Mouse (Mus musculus) hindbrain, postnatal 0 days (tissue): Measurements from ENCODE around the gene Hdac4. TPM values are rescaled to one million over a fixed set of nuclear protein-coding genes. Genes with fewer than 3 reads are reported as not detected.
A peak's percentile ranks its signal among the peaks of the same experiment; 100 is the strongest.

Experiments used
- ATAC-seq: fragments of 200-750 bp; cut with Nextera tagmentation; 2 replicates; pipeline ENCODE4 v1.8.0; 2017; ENCODE audit warnings: mild to moderate bottlenecking, moderate TSS enrichment, moderate library complexity
- DNase-seq: peaks from one replicate; pipeline ENCODE4 v3.0.0-alpha.2; 2015; ENCODE audit warnings: low spot score
- H3K27ac ChIP-seq: fragments of 300-500 bp; sonication (generic); 2 replicates; pipeline ENCODE4 v1.5.1; 2014; ENCODE audit warnings: mild to moderate bottlenecking
- H3K27me3 ChIP-seq: fragments of 300-500 bp; sonication (generic); 2 replicates; pipeline ENCODE4 v1.6.1; 2014; ENCODE audit warnings: low read length, mixed read lengths; ENCODE audit not compliant: insufficient read depth
- H3K36me3 ChIP-seq: fragments of 300-500 bp; sonication (generic); 2 replicates; pipeline ENCODE4 v1.6.1; 2014; ENCODE audit warnings: low read length, mixed read lengths; ENCODE audit not compliant: insufficient read depth
- H3K4me1 ChIP-seq: fragments of 300-500 bp; sonication (generic); 2 replicates; pipeline ENCODE4 v1.6.1; 2014; ENCODE audit warnings: antibody characterized with exemption, low read length, mixed read lengths; ENCODE audit not compliant: insufficient read depth
- H3K4me2 ChIP-seq: fragments of 300-500 bp; sonication (generic); 2 replicates; pipeline ENCODE4 v1.6.1; 2014; ENCODE audit warnings: low read depth, mild to moderate bottlenecking, low read length, moderate library complexity, mixed read lengths
- H3K4me3 ChIP-seq: fragments of 300-500 bp; sonication (generic); 2 replicates; pipeline ENCODE4 v1.5.1; 2014; ENCODE audit warnings: low read length
- H3K9ac ChIP-seq: fragments of 300-500 bp; sonication (generic); replicated peaks from 2 replicates; pipeline ENCODE4 v1.6.1; 2014; ENCODE audit warnings: mild to moderate bottlenecking, low read length, moderate library complexity, mixed read lengths
- H3K9me3 ChIP-seq: fragments of 300-500 bp; sonication (generic); 2 replicates; pipeline ENCODE4 v1.6.1; 2016; ENCODE audit warnings: low read length, mixed read lengths
- CTCF ChIP-seq: IDR thresholded peaks from 2 replicates; pipeline ENCODE4 v1.5.1; 2016; ENCODE audit warnings: antibody characterized with exemption, control low read depth, low read depth
- WGBS: fragments of 180-500 bp; shearing (Covaris S2); extraction: QIAGEN DNeasy Blood & Tissue Kit; methylation state at CpG from one replicate; pipeline ENCODE4 v1.1.7; 2014; 5-methylcytosine and 5-hydroxymethylcytosine counted together
- polyA plus RNA-seq: library from polyadenylated mRNA; unstranded; fragments of >200 nt; fragmentation: Nextera tagmentation; extraction: Ambion mirVana; gene quantifications from 2 replicates; pipeline ENCODE4 v1.2.1, GENCODE M21; 2015
- total RNA-seq: library from RNA; depleted of rRNA; stranded (reverse); fragments of >200 nt; gene quantifications from 2 replicates; pipeline ENCODE4 v1.2.3, GENCODE M21; 2014

Hdac4 gene
- total and polyA plus RNA-seq, 2 experiments from 2014 or later = 20.2 to 67.9 TPM

DNA sequence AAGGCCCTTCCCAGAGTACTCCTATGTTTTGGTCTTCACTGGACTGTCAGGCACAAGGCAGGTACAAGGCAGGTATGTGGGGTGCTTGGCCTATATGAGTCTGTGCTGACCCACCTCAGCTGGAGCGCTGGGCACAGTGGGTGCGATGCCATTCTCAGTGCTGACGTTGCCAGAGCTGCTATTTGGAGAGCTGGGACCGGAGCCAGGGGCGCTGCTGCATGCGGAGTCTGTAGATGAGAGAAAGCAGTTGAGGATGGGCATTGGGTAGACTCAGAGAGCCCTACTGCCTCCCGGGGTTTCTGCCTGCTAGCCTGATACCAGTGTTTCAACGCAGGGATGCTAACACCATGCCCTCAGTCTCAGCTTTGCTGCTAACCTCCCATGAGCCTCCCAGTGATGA, 208.1 kb downstream of the Hdac4 start:
- no peak for TF ChIP-seq CTCF
- Histone ChIP-seq H3K36me3 (peaks cover 45% of the 10 kb centered on the region), H3K9ac (no peak overlapping the region), H3K27me3 (no peaks in the 10 kb centered on the region), H3K4me1 (no peaks in the 10 kb centered on the region), H3K4me3 (no peak overlapping the region), H3K27ac (no peak overlapping the region), H3K4me2 (no peak overlapping the region), H3K9me3 (no peaks in the 10 kb centered on the region)
- DNase-seq (no peak), ATAC-seq (no peak)
- WGBS = 72% methylated on average over 8 of the region's 8 CpGs

GRCm38 (mm10) chr1:91985783-91986182, 209.7 kb downstream of the Hdac4 start:
- no peaks in the 10 kb centered on the region for H3K4me1 ChIP-seq
- peaks cover 50% of the 10 kb centered on the region for H3K36me3 ChIP-seq
- no peaks in the 10 kb centered on the region for H3K27me3 ChIP-seq
- ATAC-seq (no peak), DNase-seq (no peak)
- H3K4me2 ChIP-seq = no peak overlapping the region
- no peak overlapping the region for H3K27ac ChIP-seq
- no peak for TF ChIP-seq CTCF
- no peaks in the 10 kb centered on the region for H3K9me3 ChIP-seq
- H3K9ac ChIP-seq = no peak overlapping the region
- H3K4me3 ChIP-seq = no peak overlapping the region

DNA sequence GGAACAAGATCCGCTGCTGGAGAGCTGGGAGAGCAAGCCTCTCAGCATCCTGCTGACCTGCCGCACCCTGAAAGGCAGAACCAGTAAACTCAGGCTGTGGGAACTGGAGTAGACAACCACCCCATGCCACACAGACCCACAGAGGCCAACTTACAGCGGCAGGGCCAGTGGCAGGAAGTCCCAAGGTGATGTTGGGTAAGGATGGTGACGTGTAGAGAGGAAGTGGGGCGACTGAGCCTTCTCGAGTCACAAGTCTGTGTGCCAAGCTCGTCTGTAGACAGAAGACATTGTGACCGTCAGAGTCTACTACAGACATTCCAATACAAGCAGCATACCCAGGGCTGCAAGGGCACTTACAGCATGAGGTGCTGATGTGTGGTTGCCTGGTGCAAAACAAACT, 211.0 kb downstream of the Hdac4 start:
- peaks cover 37% of the 10 kb centered on the region for H3K36me3 ChIP-seq
- 86% methylated on average over 8 of the region's 8 CpGs for WGBS
- no peak for TF ChIP-seq CTCF

DNA sequence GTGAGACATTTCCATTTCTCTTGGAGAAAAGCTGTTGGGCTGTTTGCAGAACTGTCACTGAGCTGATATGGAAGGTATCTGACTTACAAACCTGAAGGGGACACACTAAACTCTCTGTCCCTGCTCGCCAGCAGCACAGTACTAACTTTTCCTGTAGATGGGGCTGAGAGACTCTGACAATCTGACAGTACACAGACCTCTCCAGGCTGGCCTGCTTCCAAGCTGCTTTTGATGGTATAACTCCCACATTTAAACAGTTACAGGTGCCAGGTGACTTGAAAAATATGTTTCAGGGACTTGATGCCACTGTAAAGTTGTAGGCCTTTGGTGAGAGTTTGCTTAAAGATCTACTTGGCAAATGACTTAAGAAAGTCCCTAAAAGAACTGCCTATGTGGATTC, 214.1 kb downstream of the Hdac4 start:
- ATAC-seq (no peak), DNase-seq (peak; percentile 52)
- H3K9ac ChIP-seq = no peak overlapping the region
- no peak overlapping the region for H3K27ac ChIP-seq
- H3K4me2 ChIP-seq = no peak overlapping the region
- H3K4me1 ChIP-seq = 0 out of 2 replicates have a peak, but pooled peaks cover 6% of the 10 kb centered on the region
- WGBS = 73% methylated on average over 1 of the region's 1 CpGs
- peak; percentile 40 for TF ChIP-seq CTCF
- H3K36me3 ChIP-seq = peaks cover 24% of the 10 kb centered on the region; the same call in 1 of the 2 replicates
- H3K9me3 ChIP-seq = no peaks in the 10 kb centered on the region
- no peaks in the 10 kb centered on the region for H3K27me3 ChIP-seq
- no peak overlapping the region for H3K4me3 ChIP-seq

More for the DNA sequence above, 211.0 kb downstream of the Hdac4 start:
- Histone ChIP-seq H3K4me1 (no peaks in the 10 kb centered on the region), H3K9ac (no peak overlapping the region), H3K27ac (no peak overlapping the region), H3K4me2 (no peak overlapping the region), H3K27me3 (no peaks in the 10 kb centered on the region), H3K9me3 (no peaks in the 10 kb centered on the region), H3K4me3 (no peak overlapping the region)
- ATAC-seq (no peak), DNase-seq (no peak)

GRCm38 (mm10) chr1:91978443-91978842, 217.1 kb downstream of the Hdac4 start:
- H3K4me3 ChIP-seq = no peak overlapping the region
- peak; percentile 59 for TF ChIP-seq CTCF
- no peaks in the 10 kb centered on the region for H3K27me3 ChIP-seq
- 45% methylated on average over 3 of the region's 3 CpGs for WGBS
- H3K4me1 ChIP-seq = 0 out of 2 replicates have a peak, but pooled peaks cover 6% of the 10 kb centered on the region
- DNase-seq (peak; percentile 70), ATAC-seq (peak; percentile 84)
- no peaks in the 10 kb centered on the region for H3K9me3 ChIP-seq
- H3K9ac ChIP-seq = no peak overlapping the region
- peaks cover 38% of the 10 kb centered on the region for H3K36me3 ChIP-seq
- no peak overlapping the region for H3K27ac ChIP-seq
- no peak overlapping the region for H3K4me2 ChIP-seq

GRCm38 (mm10) chr1:91968710-91969379, 226.7 kb downstream of the Hdac4 start:
- DNase-seq (peak; percentile 84), ATAC-seq (peak; percentile 57)
- peak; percentile 79 for TF ChIP-seq CTCF
- Histone ChIP-seq H3K4me2 (no peak overlapping the region), H3K4me1 (no peaks in the 10 kb centered on the region), H3K36me3 (peaks cover 57% of the 10 kb centered on the region), H3K9ac (no peak overlapping the region), H3K27me3 (no peaks in the 10 kb centered on the region), H3K9me3 (no peaks in the 10 kb centered on the region), H3K27ac (no peak overlapping the region), H3K4me3 (no peak overlapping the region)
- 56% methylated on average over 5 of the region's 5 CpGs for WGBS

DNA sequence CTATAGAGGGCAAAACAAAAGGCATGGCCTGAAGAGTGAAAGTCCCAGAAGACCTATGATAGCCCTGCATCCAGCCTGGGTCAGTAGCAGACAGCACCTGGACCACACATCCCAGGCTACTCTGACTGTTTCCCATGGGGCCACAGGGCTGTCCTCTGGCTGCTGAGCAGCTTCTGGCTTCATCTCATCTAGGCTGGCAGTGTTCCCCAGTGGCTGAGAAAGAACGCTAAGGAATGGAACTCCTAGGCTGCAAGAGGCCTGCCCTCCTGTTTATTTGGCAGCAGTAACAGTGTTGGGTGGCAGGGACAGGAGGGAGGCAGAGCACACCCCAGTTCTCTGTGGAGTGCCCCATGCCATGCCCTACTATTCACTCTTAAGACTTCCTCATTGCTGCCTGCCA, 228.5 kb downstream of the Hdac4 start:
- peaks cover 40% of the 10 kb centered on the region for H3K36me3 ChIP-seq
- DNase-seq (peak; percentile 32), ATAC-seq (no peak)
- H3K4me1 ChIP-seq = no peaks in the 10 kb centered on the region
- WGBS = 38% methylated on average over 1 of the region's 1 CpGs
- H3K4me3 ChIP-seq = no peak overlapping the region
- no peak overlapping the region for H3K27ac ChIP-seq
- no peaks in the 10 kb centered on the region for H3K9me3 ChIP-seq
- TF ChIP-seq CTCF = no peak
- H3K9ac ChIP-seq = no peak overlapping the region
- H3K27me3 ChIP-seq = no peaks in the 10 kb centered on the region
- H3K4me2 ChIP-seq = no peak overlapping the region
